Mouse (Mus musculus): ENCODE results near the gene Klf5. TPM values are rescaled to one million over a fixed set of nuclear protein-coding genes. Genes with fewer than 3 reads are reported as not detected.

Klf5 gene
- total RNA-seq, 2 experiments from 2014 or later: 3.9 to 5.9 TPM

DNA sequence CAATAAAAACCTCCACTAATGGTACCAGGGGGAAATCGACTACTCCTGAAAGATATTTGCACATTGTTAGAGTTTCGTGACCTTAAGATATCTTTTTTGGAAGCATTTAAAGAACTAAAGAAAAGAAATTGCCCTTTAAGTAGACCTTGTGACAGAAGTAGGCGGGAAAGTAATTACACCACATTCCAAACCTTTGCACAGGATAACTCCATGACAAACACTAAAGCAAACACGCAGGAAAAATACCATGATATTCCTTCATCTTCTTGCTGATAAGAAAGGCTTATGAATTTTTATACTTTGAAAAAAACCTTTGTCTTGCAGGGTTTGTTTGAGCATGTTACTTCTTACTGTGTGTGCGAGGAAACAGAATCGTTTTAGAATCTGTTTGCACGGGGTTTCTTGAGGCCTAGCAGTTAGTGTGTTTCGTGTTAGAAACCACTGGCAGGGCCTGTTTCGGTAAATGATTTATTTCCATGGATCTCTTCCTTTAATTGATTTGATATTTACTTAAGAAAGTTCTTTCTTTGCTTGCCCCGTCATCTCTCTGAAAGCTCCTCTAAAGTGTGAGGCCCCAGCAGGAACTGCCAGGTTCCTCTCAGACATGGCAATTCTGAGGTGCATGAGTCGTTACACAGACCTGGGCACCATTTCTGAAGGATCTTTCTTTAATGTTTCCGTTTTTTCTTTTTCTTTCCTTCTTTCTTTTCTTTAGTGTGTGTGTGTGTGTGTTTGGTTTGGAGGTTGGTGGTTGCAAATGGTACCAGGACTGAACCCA is 65.7 kb downstream of the Klf5 start:
- no peak for DNase-seq (ENCODE audit: low spot score)

Other genes with a start within 250 kb of the Klf5 start
- gene Pibf1, start 199.3 kb upstream of the Klf5 start, total RNA-seq (2021): 1 to 10 TPM; 8.3 to 9.0 TPM
- gene Dis3, start 198.9 kb upstream of the Klf5 start, total RNA-seq (2021): 10 to 100 TPM; 10.1 to 11.6 TPM

Measured in gastrocnemius, adult 18-20 months (tissue).